Mouse (Mus musculus): ENCODE measurements around the gene Tmem201. TPM values are rescaled to one million over a fixed set of nuclear protein-coding genes. Genes with fewer than 3 reads are reported as not detected.

Gene Tmem201
- polyA plus RNA-seq, 2 experiments = 3.5 to 7.2 TPM

GRCm38 (mm10) chr4:149672747-149673146 lies 65.1 kb downstream of the Tmem201 start:
- no peak for TF ChIP-seq CTCF (IDR thresholded peaks at IDR 0.05; ENCODE audit: low read depth)
- no peak for DNase-seq (ENCODE audit: low read depth in 3 of 3, low spot score in 3 of 3)
- no peak for ATAC-seq (ENCODE audit: insufficient read depth)
- H3K27ac ChIP-seq = no peak overlapping the region
- no peak overlapping the region for H3K4me3 ChIP-seq (ENCODE audit: insufficient read depth in 1 of 2, low read depth in 2 of 2, low read length in 2 of 2)
- 83% methylated on average over 5 of the region's 5 CpGs for WGBS (ENCODE audit: insufficient replicate concordance)
- H3K4me2 ChIP-seq (ENCODE audit: low read depth) = no peak overlapping the region
- no peak overlapping the region for H3K9ac ChIP-seq (replicated peaks)
- H3K36me3 ChIP-seq (replicated peaks; ENCODE audit: control insufficient read depth, insufficient read depth, low read depth) = no peaks in the 10 kb centered on the region
- peaks cover 0 to 2% of the 10 kb centered on the region in 2 experiments; a peak in 1 of 4 replicates for H3K4me1 ChIP-seq (replicated peaks; ENCODE audit: control insufficient read depth in 2 of 2, insufficient read depth in 2 of 2, low read length in 1 of 2)
- no peaks in the 10 kb centered on the region; the same call in none of the 2 replicates for H3K27me3 ChIP-seq (ENCODE audit: control insufficient read depth, insufficient read depth, low read length)
- H3K9me3 ChIP-seq (ENCODE audit: control insufficient read depth, low read length) = no peaks in the 10 kb centered on the region

DNA sequence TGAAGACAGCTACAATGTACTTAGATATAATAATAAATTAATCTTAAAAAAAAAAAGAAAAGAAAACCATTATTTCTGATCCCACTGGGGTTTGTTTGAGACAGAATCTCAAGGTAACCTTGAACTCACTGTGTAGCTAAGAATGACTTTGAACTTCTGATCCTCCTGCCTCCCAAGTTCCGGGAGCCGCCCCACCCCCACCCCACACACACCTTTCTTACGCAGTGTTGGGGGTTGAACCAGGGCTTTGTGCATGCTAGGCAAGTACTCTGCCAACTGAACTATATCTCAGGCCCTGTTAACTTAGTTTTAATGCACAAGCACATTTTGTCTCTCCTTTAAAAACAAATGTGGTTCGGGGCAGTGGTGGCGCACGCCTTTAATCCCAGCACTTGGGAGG lies 66.7 kb downstream of the Tmem201 start:
- H3K27me3 ChIP-seq (ENCODE audit: control insufficient read depth, insufficient read depth, low read length) = no peaks in the 10 kb centered on the region; the same call in none of the 2 replicates
- H3K4me2 ChIP-seq (ENCODE audit: low read depth) = no peak overlapping the region
- H3K4me3 ChIP-seq (ENCODE audit: insufficient read depth in 1 of 2, low read depth in 2 of 2, low read length in 2 of 2) = no peak overlapping the region
- no peaks in the 10 kb centered on the region for H3K9me3 ChIP-seq (ENCODE audit: control insufficient read depth, low read length)
- no peak overlapping the region for H3K9ac ChIP-seq (replicated peaks)
- TF ChIP-seq EP300 (IDR thresholded peaks at IDR 0.05; ENCODE audit: low read depth) = no peak
- no peak for TF ChIP-seq CTCF (IDR thresholded peaks at IDR 0.05; ENCODE audit: low read depth)
- WGBS (ENCODE audit: insufficient replicate concordance) = 88% methylated on average over 6 of the region's 6 CpGs
- H3K27ac ChIP-seq = no peak overlapping the region
- DNase-seq (ENCODE audit: low read depth in 3 of 3, low spot score in 3 of 3) = no peak
- ATAC-seq (ENCODE audit: insufficient read depth) = no peak
- no peaks in the 10 kb centered on the region for H3K36me3 ChIP-seq (replicated peaks; ENCODE audit: control insufficient read depth, insufficient read depth, low read depth)
- H3K4me1 ChIP-seq (replicated peaks; ENCODE audit: control insufficient read depth in 2 of 2, insufficient read depth in 2 of 2, low read length in 1 of 2) = no peaks in the 10 kb centered on the region; a peak in 1 of 4 replicates

- no peaks in the 10 kb centered on the region for H3K27me3 ChIP-seq (ENCODE audit: control insufficient read depth, insufficient read depth, low read length)
- peaks cover 0 to 21% of the 10 kb centered on the region in 2 experiments; a peak in 2 of 4 replicates for H3K4me1 ChIP-seq (replicated peaks; ENCODE audit: control insufficient read depth in 2 of 2, insufficient read depth in 2 of 2, low read length in 1 of 2)
- no peak for ATAC-seq (ENCODE audit: insufficient read depth)
- H3K9ac ChIP-seq (replicated peaks) = no peak overlapping the region
- no peaks in the 10 kb centered on the region for H3K9me3 ChIP-seq (ENCODE audit: control insufficient read depth, low read length)
- DNase-seq (ENCODE audit: low read depth in 3 of 3, low spot score in 3 of 3) = no peak
- no peaks in the 10 kb centered on the region for H3K36me3 ChIP-seq (replicated peaks; ENCODE audit: control insufficient read depth, insufficient read depth, low read depth)
- H3K4me2 ChIP-seq (ENCODE audit: low read depth) = no peak overlapping the region
- H3K27ac ChIP-seq = no peak overlapping the region
- WGBS (ENCODE audit: insufficient replicate concordance) = 57% methylated on average over 6 of the region's 6 CpGs
- H3K4me3 ChIP-seq (ENCODE audit: insufficient read depth in 1 of 2, low read depth in 2 of 2, low read length in 2 of 2) = no peak overlapping the region
- TF ChIP-seq CTCF (IDR thresholded peaks at IDR 0.05; ENCODE audit: low read depth) = no peak
- no peak for TF ChIP-seq EP300 (IDR thresholded peaks at IDR 0.05; ENCODE audit: low read depth)
Observed at GRCm38 (mm10) chr4:149665692-149666090, 72.2 kb downstream of the Tmem201 start.

Other genes starting within 250 kb of the Tmem201 start
- gene Ctnnbip1, start 219.8 kb downstream of the Tmem201 start, polyA plus RNA-seq (2012; rRNA removed) = 1.5 and 2.2 TPM in 2 replicates
- 4.0 and 4.2 TPM in 2 replicates for gene Ctnnbip1, start 219.8 kb downstream of the Tmem201 start, polyA plus RNA-seq (2014; fragmentation: Nextera tagmentation; extraction: Ambion mirVana)
- 1.2 and 1.3 TPM in 2 replicates for gene Clstn1, start 151.6 kb downstream of the Tmem201 start, polyA plus RNA-seq (2012; rRNA removed)
- 1.4 and 1.6 TPM in 2 replicates for gene Clstn1, start 151.6 kb downstream of the Tmem201 start, polyA plus RNA-seq (2014; fragmentation: Nextera tagmentation; extraction: Ambion mirVana)
- gene Pik3cd, start 35.5 kb downstream of the Tmem201 start, polyA plus RNA-seq (2012; rRNA removed) = 3.9 and 4.0 TPM in 2 replicates
- 4.3 and 5.7 TPM in 2 replicates for gene Pik3cd, start 35.5 kb downstream of the Tmem201 start, polyA plus RNA-seq (2014; fragmentation: Nextera tagmentation; extraction: Ambion mirVana)
- 3.3 and 4.8 TPM in 2 replicates for gene Slc25a33, start 36.2 kb upstream of the Tmem201 start, polyA plus RNA-seq (2012; rRNA removed)
- 7.8 and 9.8 TPM in 2 replicates for gene Slc25a33, start 36.2 kb upstream of the Tmem201 start, polyA plus RNA-seq (2014; fragmentation: Nextera tagmentation; extraction: Ambion mirVana)
- gene Spsb1, start 217.0 kb upstream of the Tmem201 start, polyA plus RNA-seq (2012; rRNA removed) = 0.23 and 0.25 TPM in 2 replicates
- gene Spsb1, start 217.0 kb upstream of the Tmem201 start, polyA plus RNA-seq (2014; fragmentation: Nextera tagmentation; extraction: Ambion mirVana) = 0.46 and 0.56 TPM in 2 replicates

Data from liver, embryonic 14.5 days (tissue).